Mouse (Mus musculus) regulatory T cell (primary cell): Measurements from ENCODE around the gene Gm21860.
"Not testable (repeated sequence)": the region's sequence is repeated elsewhere in the genome, so short reads cannot be mapped to it uniquely, and the experiment has no call there.

ENCODE experiments used
- in situ Hi-C: fragments of 300-600 bp; cut with MboI, MseI; formaldehyde crosslinking; loops from one replicate; pipeline ENCODE4 v1.15.1; 2025; ENCODE audit warnings: high pct_unique_total_duplicates

The Gm21860 gene

GRCm38 (mm10) chrY:90732101-90732542 lies 22.5 kb downstream of the Gm21860 start:
- in situ Hi-C loops, result not testable (repeated sequence)

- in situ Hi-C loops, result not testable (repeated sequence)
Measured at GRCm38 (mm10) chrY:90731593-90731955, 23.0 kb downstream of the Gm21860 start.

GRCm38 (mm10) chrY:90730908-90731592 lies 23.6 kb downstream of the Gm21860 start:
- in situ Hi-C loops, result not testable (repeated sequence)

GRCm38 (mm10) chrY:90729816-90730303 lies 24.8 kb downstream of the Gm21860 start:
- in situ Hi-C loops, result not testable (repeated sequence)

GRCm38 (mm10) chrY:90728905-90729256 lies 25.7 kb downstream of the Gm21860 start:
- in situ Hi-C loops, result not testable (repeated sequence)

- in situ Hi-C loops, result not testable (repeated sequence)
Measured at GRCm38 (mm10) chrY:90728251-90728904, 26.2 kb downstream of the Gm21860 start.

GRCm38 (mm10) chrY:90727121-90727908 lies 27.3 kb downstream of the Gm21860 start:
- in situ Hi-C loops, result not testable (repeated sequence)

DNA sequence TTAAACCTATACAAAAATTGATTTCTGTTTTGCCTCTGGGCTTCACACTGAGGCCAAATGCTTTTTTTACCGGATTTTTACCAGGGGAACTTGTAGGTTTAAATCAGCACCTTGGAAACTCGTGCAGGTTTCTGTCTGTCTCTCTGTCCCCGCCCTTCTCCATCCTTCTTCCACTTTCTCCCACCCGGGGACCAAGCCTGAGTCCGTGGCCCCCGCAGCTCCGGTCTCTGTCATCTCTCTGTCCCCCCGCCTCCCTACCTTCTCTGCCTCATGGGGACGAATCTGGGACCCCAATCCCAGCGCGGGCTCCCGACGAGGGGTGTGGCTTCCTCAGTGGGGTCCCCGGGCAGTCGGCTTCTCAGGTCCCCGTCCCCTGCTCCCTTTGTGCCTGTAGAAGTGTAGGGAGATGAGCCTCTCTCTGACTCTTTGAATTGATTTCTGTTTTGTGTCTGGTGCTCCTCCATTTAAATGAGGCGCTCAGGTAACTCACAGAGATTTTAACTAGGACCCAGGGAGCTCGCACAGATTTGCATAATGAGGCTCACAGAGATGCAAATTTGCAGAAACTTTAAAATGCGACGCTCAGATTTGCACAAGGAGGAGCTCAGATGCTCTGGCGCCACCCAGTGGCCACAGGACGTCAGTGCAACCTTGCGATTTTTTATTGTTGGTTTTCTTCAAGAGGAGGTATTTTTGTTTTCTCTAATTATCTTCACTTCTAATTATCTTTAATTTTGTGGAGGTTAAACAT lies 28.7 kb downstream of the Gm21860 start:
- in situ Hi-C loops, result not testable (repeated sequence)

DNA sequence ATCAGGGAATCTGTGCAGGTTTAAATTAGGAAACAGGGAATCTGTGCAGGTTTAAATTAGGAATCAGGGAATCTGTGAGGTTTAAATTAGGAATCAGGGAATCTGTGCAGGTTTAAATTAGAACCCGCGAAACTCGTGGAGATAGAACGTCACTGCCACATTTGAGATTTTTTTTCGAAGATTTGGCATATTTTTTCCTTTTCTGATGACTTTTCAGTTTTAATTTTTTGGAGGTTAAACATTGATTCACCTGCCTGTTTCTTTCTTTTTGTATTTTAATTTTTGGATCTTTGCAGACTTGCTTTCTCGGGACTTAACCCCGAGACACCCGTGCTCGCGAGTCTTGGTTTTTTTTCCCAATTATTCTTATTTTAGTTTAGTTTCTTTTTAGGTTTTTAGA lies 29.5 kb downstream of the Gm21860 start:
- in situ Hi-C loops, result not testable (repeated sequence)

GRCm38 (mm10) chrY:90724014-90724709 lies 30.5 kb downstream of the Gm21860 start:
- in situ Hi-C loops, result not testable (repeated sequence)

GRCm38 (mm10) chrY:90723336-90723987 lies 31.2 kb downstream of the Gm21860 start:
- in situ Hi-C loops, result not testable (repeated sequence)

GRCm38 (mm10) chrY:90720505-90720904 lies 34.1 kb downstream of the Gm21860 start:
- in situ Hi-C loops, result not testable (repeated sequence)

GRCm38 (mm10) chrY:90719403-90720232 lies 35.0 kb downstream of the Gm21860 start:
- in situ Hi-C loops, result not testable (repeated sequence)

DNA sequence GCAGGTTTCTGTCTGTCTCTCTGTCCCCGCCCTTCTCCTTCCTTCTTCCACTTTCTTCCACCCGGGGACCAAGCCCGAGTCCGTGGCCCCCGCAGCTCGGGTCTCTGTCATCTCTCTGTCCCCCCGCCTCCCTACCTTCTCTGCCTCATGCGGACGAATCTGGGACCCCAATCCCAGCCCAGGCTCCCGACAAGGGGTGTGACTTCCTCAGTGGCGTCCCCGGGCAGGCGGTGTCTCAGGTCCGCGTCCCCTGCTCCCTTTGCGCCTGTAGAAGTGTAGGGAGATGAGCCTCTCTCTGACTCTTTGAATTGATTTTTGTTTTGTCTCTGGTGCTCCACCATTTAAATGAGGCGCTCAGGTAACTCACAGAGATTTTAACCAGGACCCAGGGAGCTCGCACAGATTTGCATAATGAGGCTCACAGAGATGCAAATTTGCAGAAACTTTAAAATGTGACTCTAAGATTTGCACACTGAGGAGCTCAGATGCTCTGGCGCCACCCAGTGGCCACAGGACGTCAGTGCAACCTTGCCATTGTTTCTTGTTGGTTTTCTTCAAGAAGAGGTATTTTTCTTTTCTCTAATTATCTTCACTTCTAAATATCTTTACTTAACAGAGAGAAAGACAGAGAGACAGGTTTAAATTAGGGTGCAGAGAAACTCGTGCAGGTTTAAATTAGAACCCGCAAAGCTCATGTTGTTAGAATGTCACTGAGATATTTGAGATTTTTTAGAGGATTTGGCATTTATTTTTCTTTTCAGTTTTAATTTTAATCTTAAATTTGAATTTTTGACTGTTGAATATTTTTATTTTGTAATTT lies 35.8 kb downstream of the Gm21860 start:
- in situ Hi-C loops, result not testable (repeated sequence)

GRCm38 (mm10) chrY:90718021-90718420 lies 36.6 kb downstream of the Gm21860 start:
- in situ Hi-C loops, result not testable (repeated sequence)

GRCm38 (mm10) chrY:90717496-90717895 lies 37.1 kb downstream of the Gm21860 start:
- in situ Hi-C loops, result not testable (repeated sequence)
